Mouse (Mus musculus): ENCODE results near the gene Slc15a3. TPM values are rescaled to one million over a fixed set of nuclear protein-coding genes. Genes with fewer than 3 reads are reported as not detected.
A peak's percentile ranks its signal among the peaks of the same experiment; 100 is the strongest.

The Slc15a3 gene
- polyA plus RNA-seq, 1 experiment = 1.0 TPM

- TF ChIP-seq POLR2A (IDR thresholded peaks at IDR 0.05; ENCODE audit: borderline replicate concordance, extremely low read depth, insufficient read depth, insufficient read length, poor library complexity, severe bottlenecking) = no peak
- no peak for TF ChIP-seq CTCF (IDR thresholded peaks at IDR 0.05; ENCODE audit: borderline replicate concordance, extremely low read depth, insufficient read depth, insufficient read length)
- DNase-seq (ENCODE audit: low read depth) = no peak
Observed at GRCm38 (mm10) chr19:10824061-10824460, 15.5 kb upstream of the Slc15a3 start.

- no peak for DNase-seq (ENCODE audit: low read depth)
- TF ChIP-seq CTCF (IDR thresholded peaks at IDR 0.05; ENCODE audit: borderline replicate concordance, extremely low read depth, insufficient read depth, insufficient read length) (no peak), POLR2A (IDR thresholded peaks at IDR 0.05; ENCODE audit: borderline replicate concordance, extremely low read depth, insufficient read depth, insufficient read length, poor library complexity, severe bottlenecking) (no peak)
Observed at GRCm38 (mm10) chr19:10828321-10828720, 11.2 kb upstream of the Slc15a3 start.

- DNase-seq (ENCODE audit: low read depth) = no peak
- TF ChIP-seq POLR2A (IDR thresholded peaks at IDR 0.05; ENCODE audit: borderline replicate concordance, extremely low read depth, insufficient read depth, insufficient read length, poor library complexity, severe bottlenecking) (no peak), CTCF (IDR thresholded peaks at IDR 0.05; ENCODE audit: borderline replicate concordance, extremely low read depth, insufficient read depth, insufficient read length) (no peak)
Observed at GRCm38 (mm10) chr19:10829436-10830175, 9.9 kb upstream of the Slc15a3 start, which contains the start of gene Cd6. Cd6 (minus strand) TSS chr19:10830058.

- DNase-seq (ENCODE audit: low read depth) = peak; percentile 39
- TF ChIP-seq CTCF (IDR thresholded peaks at IDR 0.05; ENCODE audit: borderline replicate concordance, extremely low read depth, insufficient read depth, insufficient read length) (peak; percentile 42), POLR2A (IDR thresholded peaks at IDR 0.05; ENCODE audit: borderline replicate concordance, extremely low read depth, insufficient read depth, insufficient read length, poor library complexity, severe bottlenecking) (no peak)
Observed at GRCm38 (mm10) chr19:10831424-10831823, 8.1 kb upstream of the Slc15a3 start.

GRCm38 (mm10) chr19:10832030-10832429 lies 7.5 kb upstream of the Slc15a3 start:
- TF ChIP-seq CTCF (IDR thresholded peaks at IDR 0.05; ENCODE audit: borderline replicate concordance, extremely low read depth, insufficient read depth, insufficient read length) = no peak
- no peak for TF ChIP-seq POLR2A (IDR thresholded peaks at IDR 0.05; ENCODE audit: borderline replicate concordance, extremely low read depth, insufficient read depth, insufficient read length, poor library complexity, severe bottlenecking)
- DNase-seq (ENCODE audit: low read depth) = no peak

- no peak for DNase-seq (ENCODE audit: low read depth)
- TF ChIP-seq CTCF (IDR thresholded peaks at IDR 0.05; ENCODE audit: borderline replicate concordance, extremely low read depth, insufficient read depth, insufficient read length) (no peak), POLR2A (IDR thresholded peaks at IDR 0.05; ENCODE audit: borderline replicate concordance, extremely low read depth, insufficient read depth, insufficient read length, poor library complexity, severe bottlenecking) (no peak)
Observed at GRCm38 (mm10) chr19:10833611-10834010, 5.9 kb upstream of the Slc15a3 start.

GRCm38 (mm10) chr19:10835671-10836070 lies 3.9 kb upstream of the Slc15a3 start:
- TF ChIP-seq CTCF (IDR thresholded peaks at IDR 0.05; ENCODE audit: borderline replicate concordance, extremely low read depth, insufficient read depth, insufficient read length) (no peak), POLR2A (IDR thresholded peaks at IDR 0.05; ENCODE audit: borderline replicate concordance, extremely low read depth, insufficient read depth, insufficient read length, poor library complexity, severe bottlenecking) (no peak)
- no peak for DNase-seq (ENCODE audit: low read depth)

GRCm38 (mm10) chr19:10841721-10842626 lies 2.4 kb downstream of the Slc15a3 start:
- no peak for DNase-seq (ENCODE audit: low read depth)
- no peak for TF ChIP-seq POLR2A (IDR thresholded peaks at IDR 0.05; ENCODE audit: borderline replicate concordance, extremely low read depth, insufficient read depth, insufficient read length, poor library complexity, severe bottlenecking)
- no peak for TF ChIP-seq CTCF (IDR thresholded peaks at IDR 0.05; ENCODE audit: borderline replicate concordance, extremely low read depth, insufficient read depth, insufficient read length)

- no peak for DNase-seq (ENCODE audit: low read depth)
- TF ChIP-seq POLR2A (IDR thresholded peaks at IDR 0.05; ENCODE audit: borderline replicate concordance, extremely low read depth, insufficient read depth, insufficient read length, poor library complexity, severe bottlenecking) (no peak), CTCF (IDR thresholded peaks at IDR 0.05; ENCODE audit: borderline replicate concordance, extremely low read depth, insufficient read depth, insufficient read length) (no peak)
Observed at GRCm38 (mm10) chr19:10842914-10843313, 3.4 kb downstream of the Slc15a3 start.

- TF ChIP-seq POLR2A (IDR thresholded peaks at IDR 0.05; ENCODE audit: borderline replicate concordance, extremely low read depth, insufficient read depth, insufficient read length, poor library complexity, severe bottlenecking) (no peak), CTCF (IDR thresholded peaks at IDR 0.05; ENCODE audit: borderline replicate concordance, extremely low read depth, insufficient read depth, insufficient read length) (no peak)
- no peak for DNase-seq (ENCODE audit: low read depth)
Observed at GRCm38 (mm10) chr19:10844206-10844605, 4.7 kb downstream of the Slc15a3 start.

GRCm38 (mm10) chr19:10845454-10845853 lies 5.9 kb downstream of the Slc15a3 start:
- TF ChIP-seq CTCF (IDR thresholded peaks at IDR 0.05; ENCODE audit: borderline replicate concordance, extremely low read depth, insufficient read depth, insufficient read length) (no peak), POLR2A (IDR thresholded peaks at IDR 0.05; ENCODE audit: borderline replicate concordance, extremely low read depth, insufficient read depth, insufficient read length, poor library complexity, severe bottlenecking) (no peak)

More at GRCm38 (mm10) chr19:10845454-10845853, 5.9 kb downstream of the Slc15a3 start:
- no peak for DNase-seq (ENCODE audit: low read depth)

All from brain, embryonic 14.5 days (tissue).